ENCODE assay signal across 8 mouse cellular contexts in the genomic region with DNA sequence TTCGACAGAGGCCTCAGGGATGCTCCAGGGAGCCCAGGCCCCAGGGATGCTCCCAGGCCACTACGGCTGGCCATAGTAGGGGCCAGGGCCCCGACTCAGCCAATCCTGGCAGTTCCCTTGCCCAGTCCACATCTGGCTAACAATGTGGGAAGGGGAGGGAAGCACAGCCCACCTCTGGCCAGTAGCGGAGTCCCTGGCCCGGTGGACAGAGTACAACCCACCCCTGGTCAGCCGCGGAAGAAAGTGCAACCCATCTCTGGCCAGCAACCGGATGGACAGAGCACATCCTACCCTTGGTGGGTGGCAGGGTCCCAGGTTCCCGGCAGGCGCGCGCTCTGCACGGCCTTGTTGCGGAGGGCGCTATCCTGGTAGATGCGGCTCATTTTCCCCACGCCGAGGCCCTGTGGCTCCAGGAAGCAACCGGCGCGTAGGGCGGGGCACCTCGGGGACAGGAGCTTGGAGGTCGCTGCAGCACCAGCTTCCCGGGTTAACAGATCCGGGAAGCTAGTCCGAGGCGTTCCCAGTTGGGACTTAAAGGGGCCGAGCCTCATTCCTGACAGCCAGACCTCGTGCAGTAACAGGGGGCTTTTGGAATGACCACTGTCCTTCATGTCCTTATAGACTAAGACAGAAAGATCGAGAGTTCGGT. TPM values are rescaled to one million over a fixed set of nuclear protein-coding genes. Genes with fewer than 3 reads are reported as not detected.
DNase-seq lines count a peak whose midpoint lies in the region; ATAC-seq lines count a peak whose summit lies in the region.

Gene Arpin, minus strand, starts transcription at position 498 of the 649 bp plus-strand sequence.

- peak; percentile 76 for ATAC-seq in forebrain, embryonic 16.5 days
- peak; percentile 70 for ATAC-seq in liver, embryonic 16.5 days (ENCODE audit: low read depth)
- peak; percentile 81 for ATAC-seq in neural tube, embryonic 15.5 days (ENCODE audit: low FRiP score)

- H3K27ac ChIP-seq in forebrain, embryonic 16.5 days (ENCODE audit: low read length) = no peak within 1 kb of the TSS
- 0 out of 2 replicates have a peak within 1 kb of the TSS, but pooled peaks have one; percentile 5 for H3K27ac ChIP-seq in liver, embryonic 16.5 days (ENCODE audit: low read length)
- peak within 1 kb of the TSS; percentile 68 for H3K27ac ChIP-seq in neural tube, embryonic 15.5 days (replicated peaks)

- H3K4me1 ChIP-seq in forebrain, embryonic 16.5 days (replicated peaks; ENCODE audit: control insufficient read depth, insufficient read depth, low read length) = peaks cover 11% of the 10 kb centered on the region
- H3K4me1 ChIP-seq in liver, embryonic 16.5 days (ENCODE audit: control insufficient read depth, low read depth, low read length) = no peaks in the 10 kb centered on the region
- peaks cover 21% of the 10 kb centered on the region for H3K4me1 ChIP-seq in neural tube, embryonic 15.5 days

- intact Hi-C loops in heart, postnatal 14 days (cut with DNase I) = loop anchor here (5.0 kb wide), 2 partner anchors 87 to 147 kb away; partner anchors contain the start of gene Zfp710

- H3K4me2 ChIP-seq in forebrain, embryonic 16.5 days (ENCODE audit: low read length) = peak within 1 kb of the TSS; percentile 58
- H3K4me2 ChIP-seq in liver, embryonic 16.5 days (ENCODE audit: low read depth, low read length) = peak within 1 kb of the TSS; percentile 46
- H3K4me2 ChIP-seq in neural tube, embryonic 15.5 days = peak within 1 kb of the TSS; percentile 85

- peak within 1 kb of the TSS; percentile 58 for H3K9ac ChIP-seq in forebrain, embryonic 16.5 days (replicated peaks; ENCODE audit: low read depth, low read length)
- H3K9ac ChIP-seq in liver, embryonic 16.5 days (ENCODE audit: low read depth, low read length) = peak within 1 kb of the TSS; percentile 46
- H3K9ac ChIP-seq in neural tube, embryonic 15.5 days (replicated peaks) = peak within 1 kb of the TSS; percentile 64

- H3K27me3 ChIP-seq in forebrain, embryonic 16.5 days (replicated peaks; ENCODE audit: control insufficient read depth, insufficient read depth, low read length) = no peaks in the 10 kb centered on the region
- H3K27me3 ChIP-seq in liver, embryonic 16.5 days (ENCODE audit: control insufficient read depth, insufficient read depth, low read depth, low read length) = peaks cover 22% of the 10 kb centered on the region
- H3K27me3 ChIP-seq in neural tube, embryonic 15.5 days (replicated peaks) = no peaks in the 10 kb centered on the region

- no peaks in the 10 kb centered on the region for H3K36me3 ChIP-seq in forebrain, embryonic 16.5 days (ENCODE audit: control insufficient read depth, insufficient read depth)
- H3K36me3 ChIP-seq in liver, embryonic 16.5 days (ENCODE audit: control insufficient read depth, insufficient read depth) = no peaks in the 10 kb centered on the region
- no peaks in the 10 kb centered on the region for H3K36me3 ChIP-seq in neural tube, embryonic 15.5 days

- peak; percentile 81 for DNase-seq in Muller cell, postnatal 12 days (ENCODE audit: inconsistent ontology term)
- peak; percentile 77 for DNase-seq in cerebellum, adult 11-12 months
- DNase-seq in heart, postnatal 14 days = peak; percentile 76 to 77
- peak; percentile 62 for DNase-seq in large intestine, adult 2 months (ENCODE audit: low read depth, low spot score)
- DNase-seq in yolk sac, embryonic 10.5 days (ENCODE audit: low spot score) = peak; percentile 86

- 1% methylated on average over 32 of the region's 32 CpGs for WGBS in forebrain, embryonic 16.5 days
- 2% methylated on average over 32 of the region's 32 CpGs for WGBS in large intestine, adult 2 months
- 4% methylated on average over 32 of the region's 32 CpGs for WGBS in liver, embryonic 16.5 days (ENCODE audit: insufficient replicate concordance)
- 1% methylated on average over 32 of the region's 32 CpGs for WGBS in neural tube, embryonic 15.5 days

- peak within 1 kb of the TSS; percentile 47 for H3K4me3 ChIP-seq in forebrain, embryonic 16.5 days (replicated peaks; ENCODE audit: low read length)
- peak within 1 kb of the TSS; percentile 59 for H3K4me3 ChIP-seq in liver, embryonic 16.5 days (ENCODE audit: low read depth, low read length)
- H3K4me3 ChIP-seq in neural tube, embryonic 15.5 days (replicated peaks) = peak within 1 kb of the TSS; percentile 53

- H3K9me3 ChIP-seq in forebrain, embryonic 16.5 days (ENCODE audit: control insufficient read depth, low read length) = no peaks in the 10 kb centered on the region
- no peaks in the 10 kb centered on the region for H3K9me3 ChIP-seq in liver, embryonic 16.5 days (replicated peaks; ENCODE audit: control insufficient read depth, low read length)
- no peaks in the 10 kb centered on the region for H3K9me3 ChIP-seq in neural tube, embryonic 15.5 days (replicated peaks)

RNA-seq across cellular contexts. Expression of gene Arpin, which starts in this region (rescaled TPM):
- 12.5 and 14.4 TPM in 2 replicates for polyA plus RNA-seq in forebrain, embryonic 16.5 days (2015; fragmentation: Nextera tagmentation; extraction: Ambion mirVana)
- 10 to 100 TPM; 11.5 to 12.5 TPM for total RNA-seq in heart, postnatal 14 days (2021)
- 38.9 and 42.3 TPM in 2 replicates for polyA plus RNA-seq in large intestine, adult 2 months (2012; rRNA removed)
- 3.1 and 3.2 TPM in 2 replicates for polyA plus RNA-seq in liver, embryonic 16.5 days (2015; fragmentation: Nextera tagmentation; extraction: Ambion mirVana)
- 19.8 and 22.2 TPM in 2 replicates for polyA plus RNA-seq in neural tube, embryonic 15.5 days (2015; fragmentation: Nextera tagmentation; extraction: Ambion mirVana)
